Mouse (Mus musculus): ENCODE measurements around the gene Xpo4.
A peak's percentile ranks its signal among the peaks of the same experiment; 100 is the strongest.

Xpo4 gene

GRCm38 (mm10) chr14:57606663-57607365 is 58.4 kb downstream of the Xpo4 start:
- DNase-seq = no peak

- no peak for DNase-seq
These were observed 72.0 kb downstream of the Xpo4 start for GRCm38 (mm10) chr14:57593279-57593678.

GRCm38 (mm10) chr14:57591830-57592229 is 73.4 kb downstream of the Xpo4 start:
- DNase-seq = no peak

- no peak for DNase-seq
These were observed 88.7 kb downstream of the Xpo4 start for GRCm38 (mm10) chr14:57576364-57577060.

DNA sequence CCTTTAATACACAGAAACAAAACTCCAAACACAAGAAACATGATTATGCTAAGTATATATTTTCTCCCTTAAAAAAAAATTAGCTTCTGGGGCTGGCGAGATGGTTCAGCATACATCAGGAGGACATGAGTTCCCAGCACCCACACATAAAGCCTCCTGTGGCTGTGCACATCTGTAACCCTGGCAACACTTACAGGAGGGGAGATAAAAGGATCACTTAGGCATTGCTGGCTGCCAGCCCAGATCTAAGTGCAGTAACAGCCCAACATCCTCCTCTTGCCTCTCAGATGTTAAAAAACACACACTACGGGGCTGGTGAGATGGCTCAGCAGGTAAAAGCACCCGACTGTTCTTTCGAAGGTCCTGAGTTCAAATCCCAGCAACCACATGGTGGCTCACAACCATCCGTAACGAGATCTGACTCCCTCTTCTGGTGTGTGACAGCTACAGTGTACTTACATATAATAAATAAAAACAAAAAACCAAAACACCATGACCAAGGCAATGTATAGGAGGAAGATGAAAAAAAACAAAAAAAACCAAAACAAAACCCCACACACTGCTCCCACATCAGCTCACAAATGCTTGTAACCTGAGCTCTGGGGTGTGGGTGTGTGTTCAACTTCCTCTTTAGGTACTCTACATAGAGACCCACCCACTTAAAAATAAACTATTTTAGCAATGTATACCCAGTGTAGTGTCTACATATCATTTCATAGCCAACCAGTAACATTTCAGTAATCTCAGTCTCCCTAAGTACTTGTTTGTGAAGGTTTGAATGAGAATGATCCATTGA is 90.2 kb downstream of the Xpo4 start:
- DNase-seq = no peak

GRCm38 (mm10) chr14:57571155-57572133 is 93.8 kb downstream of the Xpo4 start, which contains the start of gene Eef1akmt1:
Gene Eef1akmt1 (minus strand): TSS chr14:57571612.
- peak; percentile 97 to 98 for DNase-seq

GRCm38 (mm10) chr14:57565626-57566025 is 99.6 kb downstream of the Xpo4 start:
- peak; percentile 49 to 61 for DNase-seq

GRCm38 (mm10) chr14:57556922-57557321 is 108.3 kb downstream of the Xpo4 start:
- DNase-seq = no peak

DNA sequence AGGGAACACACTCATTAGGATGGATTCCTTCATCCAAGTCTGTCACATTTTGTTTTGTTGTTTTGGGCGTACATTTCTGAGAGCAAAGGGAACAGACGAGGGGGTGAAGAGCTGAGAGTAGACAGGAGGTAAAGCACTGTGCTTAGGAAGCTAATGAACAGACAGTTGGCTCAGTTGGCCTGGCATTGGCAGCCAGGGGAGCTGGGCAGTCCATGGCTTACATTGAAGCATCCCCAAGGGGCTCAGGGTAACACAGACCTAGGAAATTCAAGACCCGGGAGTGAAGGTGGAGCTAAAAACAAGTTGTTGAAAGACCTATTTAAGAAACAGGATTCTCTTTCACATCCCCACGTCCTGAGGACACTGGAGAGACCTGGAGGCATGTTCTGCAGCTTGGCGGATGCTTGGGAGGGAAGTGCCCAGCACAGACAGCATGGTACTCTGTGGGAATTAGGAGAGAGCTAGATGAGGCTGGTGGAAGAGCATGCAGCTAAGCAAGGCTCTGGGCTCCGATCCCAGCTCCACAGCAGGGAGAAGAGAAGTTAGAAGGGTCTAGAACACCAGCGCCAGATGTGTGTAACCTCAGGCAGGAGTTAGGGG is 109.7 kb downstream of the Xpo4 start:
- peak in 1 of 2 experiments; percentile 48 for DNase-seq

DNA sequence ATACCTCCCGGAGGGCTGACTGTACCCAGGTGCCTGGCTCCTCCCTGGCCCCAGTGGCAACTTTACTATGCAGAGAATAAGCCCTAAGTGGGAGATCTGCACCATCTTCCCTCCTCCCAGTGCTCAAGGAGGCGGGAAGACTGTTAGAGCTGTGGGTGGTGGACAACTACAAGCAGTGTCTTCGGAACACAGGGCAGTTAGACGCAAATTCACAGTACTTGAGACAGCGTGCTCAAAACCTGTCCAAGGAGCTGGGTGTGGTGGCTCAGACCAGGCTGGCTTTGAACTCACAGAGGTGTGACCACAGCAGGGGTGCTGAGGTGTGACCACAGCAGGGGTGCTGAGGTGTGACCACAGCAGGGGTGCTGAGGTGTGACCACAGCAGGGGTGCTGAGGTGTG is 110.8 kb downstream of the Xpo4 start:
- no peak for DNase-seq

DNA sequence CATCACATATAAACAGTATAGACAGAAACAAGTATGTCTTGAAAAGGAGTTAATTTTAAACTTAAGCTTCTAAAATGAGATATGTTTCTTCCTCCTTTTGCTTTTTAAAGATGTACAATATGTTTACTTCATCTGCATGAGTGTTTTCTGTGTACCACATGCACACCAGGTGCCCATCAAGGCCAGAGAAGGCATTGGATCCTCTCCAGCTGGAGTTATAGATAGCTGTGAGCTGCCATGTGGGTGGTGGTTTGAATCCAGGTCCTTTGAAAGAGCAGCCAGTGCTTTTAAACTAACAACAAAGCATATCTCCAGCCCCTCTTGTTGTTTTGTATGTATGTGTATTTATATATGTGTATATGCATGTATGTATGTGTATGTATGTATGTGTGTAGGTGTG is 112.3 kb downstream of the Xpo4 start:
- no peak for DNase-seq

GRCm38 (mm10) chr14:57547062-57547461 is 118.2 kb downstream of the Xpo4 start:
- no peak for DNase-seq

GRCm38 (mm10) chr14:57546557-57547021 is 118.6 kb downstream of the Xpo4 start:
- no peak for DNase-seq

GRCm38 (mm10) chr14:57546131-57546530 is 119.1 kb downstream of the Xpo4 start:
- no peak for DNase-seq

DNA sequence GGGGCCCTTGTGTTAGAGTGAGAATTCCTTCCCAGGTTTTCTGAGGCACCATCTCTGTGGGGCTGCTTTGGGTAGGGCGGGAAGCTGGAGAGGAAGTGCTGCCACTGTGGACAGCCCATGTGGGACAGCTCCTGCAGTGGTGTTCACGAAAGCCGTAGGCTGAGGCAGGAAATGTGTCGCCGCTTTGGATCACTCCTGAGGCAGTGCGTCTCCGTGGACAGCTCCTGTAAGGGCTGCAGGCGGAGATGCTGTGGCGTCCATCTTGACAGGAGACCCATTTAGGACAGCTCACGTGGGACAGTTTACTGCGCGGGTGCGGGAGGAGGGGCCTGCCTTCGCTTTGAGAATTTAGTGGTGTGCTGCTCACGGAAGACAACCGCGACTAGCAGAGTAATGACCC is 119.7 kb downstream of the Xpo4 start:
- DNase-seq = no peak

- DNase-seq = no peak
These were observed 121.7 kb downstream of the Xpo4 start for GRCm38 (mm10) chr14:57543420-57544039.

- no peak for DNase-seq
These were observed 123.0 kb downstream of the Xpo4 start for GRCm38 (mm10) chr14:57542231-57542630.

- DNase-seq = peak; percentile 55 to 61
These were observed 124.5 kb downstream of the Xpo4 start for GRCm38 (mm10) chr14:57540683-57541082.

DNA sequence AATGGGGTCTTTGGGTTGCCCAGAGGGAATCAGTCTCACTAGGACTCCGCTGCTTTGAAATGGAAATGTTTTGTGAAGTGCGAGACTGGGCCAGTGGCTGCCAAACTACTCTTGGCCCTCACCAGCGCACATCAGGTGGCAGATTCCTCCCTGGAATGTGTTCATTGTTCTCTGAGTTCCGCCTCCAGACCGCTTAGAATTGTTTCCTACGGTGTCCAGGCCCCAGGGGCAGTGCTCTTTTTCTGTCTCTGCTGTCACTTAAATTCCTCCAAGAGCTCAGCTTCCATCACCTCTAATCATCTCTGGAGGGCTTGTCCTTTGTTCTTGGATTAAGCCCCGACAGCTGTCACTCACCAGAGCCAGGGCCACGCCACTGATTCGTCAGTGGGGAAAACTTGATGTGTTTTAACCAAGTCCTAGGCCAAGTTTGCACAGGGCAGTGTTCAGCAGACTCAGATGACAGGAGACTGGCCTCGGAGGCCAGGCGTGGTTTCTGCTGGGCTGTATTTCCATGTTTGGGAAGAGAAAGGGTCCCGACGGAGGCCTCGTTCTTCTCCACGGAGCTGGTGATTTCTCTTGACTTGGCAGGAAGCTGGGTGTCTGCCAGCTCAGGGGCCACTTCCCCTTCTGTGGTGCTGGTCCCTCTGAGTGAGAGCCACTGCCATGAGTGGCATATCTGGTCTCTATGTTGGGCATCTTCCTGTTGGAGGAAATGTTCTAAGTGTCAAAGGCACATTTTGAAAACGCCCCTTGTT is 127.8 kb downstream of the Xpo4 start:
- DNase-seq = peak in 1 of 2 experiments; percentile 36

DNA sequence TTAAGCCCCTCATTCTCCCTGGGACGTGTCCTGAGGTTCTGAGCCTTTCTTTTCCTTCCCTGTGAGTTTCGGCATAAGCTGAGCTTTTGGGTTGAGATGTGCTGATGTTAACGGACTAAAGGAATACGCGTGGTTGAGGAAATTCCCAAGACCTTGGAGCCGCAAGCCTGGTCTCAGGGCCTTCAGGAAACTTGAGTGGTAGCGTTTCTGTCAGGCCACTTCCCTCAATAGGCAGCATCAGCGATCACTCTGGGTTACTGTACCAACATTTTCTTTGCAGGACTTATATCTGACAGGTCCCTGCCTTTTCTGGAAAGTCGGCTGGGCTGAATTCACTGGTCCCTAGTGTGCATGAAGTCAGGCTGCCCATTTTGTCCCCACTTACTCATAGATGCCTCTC is 128.4 kb downstream of the Xpo4 start:
- DNase-seq = no peak

Measured in cerebellum, adult 18-20 months (tissue).